Mouse (Mus musculus) brain, embryonic 14.5 days (tissue): ENCODE data around the gene Pip5kl1.

ENCODE experiments used
- CTCF ChIP-seq: fragments of 200-500 bp; IDR thresholded peaks from 2 replicates; pipeline ENCODE4 v1.5.1; 2012; ENCODE audit warnings: inconsistent platforms, mild to moderate bottlenecking, moderate library complexity, borderline replicate concordance; ENCODE audit not compliant: insufficient read depth, insufficient read length; ENCODE audit errors: extremely low read depth
- POLR2A ChIP-seq: fragments of 200-500 bp; IDR thresholded peaks from 2 replicates; pipeline ENCODE4 v1.6.1; 2012; ENCODE audit warnings: mild to moderate bottlenecking, inconsistent platforms, borderline replicate concordance; ENCODE audit not compliant: poor library complexity, insufficient read depth, insufficient read length, severe bottlenecking; ENCODE audit errors: extremely low read depth

GRCm38 (mm10) chr2:32599409-32599808 is 24.8 kb downstream of the Pip5kl1 start, which contains the start of gene St6galnac6:
- TF ChIP-seq POLR2A: no peak
- no peak for TF ChIP-seq CTCF
